Mouse (Mus musculus) liver, embryonic 11.5 days (tissue): ENCODE data around the gene Ddt. TPM values are rescaled to one million over a fixed set of nuclear protein-coding genes. Genes with fewer than 3 reads are reported as not detected.

Experiments used
- ATAC-seq: fragments of 200-750 bp; cut with Nextera tagmentation; replicated peaks from 2 replicates; pipeline ENCODE4 v1.8.0; 2017; ENCODE audit warnings: moderate number of reproducible peaks, mild to moderate bottlenecking, moderate TSS enrichment, moderate library complexity; ENCODE audit not compliant: low FRiP score
- DNase-seq: peaks from one replicate; pipeline ENCODE4 v3.0.0-alpha.2; 2017; ENCODE audit warnings: low spot score
- H3K27ac ChIP-seq: fragments of 300-500 bp; sonication (generic); 2 replicates; pipeline ENCODE4 v1.5.1; 2014; ENCODE audit warnings: mild to moderate bottlenecking, low read depth, low read length, control low read depth
- H3K27me3 ChIP-seq: fragments of 300-500 bp; sonication (generic); replicated peaks from 2 replicates; pipeline ENCODE4 v1.6.1; 2014; ENCODE audit warnings: low read length, mixed read lengths; ENCODE audit not compliant: control insufficient read depth, insufficient read depth
- H3K36me3 ChIP-seq: fragments of 300-500 bp; sonication (generic); 2 replicates; pipeline ENCODE4 v1.6.1; 2014; ENCODE audit warnings: mild to moderate bottlenecking, low read length, moderate library complexity, mixed read lengths; ENCODE audit not compliant: control insufficient read depth, insufficient read depth
- H3K4me1 ChIP-seq: fragments of 300-500 bp; sonication (generic); replicated peaks from 2 replicates; pipeline ENCODE4 v1.6.1; 2014; ENCODE audit warnings: low read length, mixed read lengths; ENCODE audit not compliant: control insufficient read depth, insufficient read depth
- H3K4me2 ChIP-seq: fragments of 300-500 bp; sonication (generic); 2 replicates; pipeline ENCODE4 v1.6.1; 2014; ENCODE audit warnings: mild to moderate bottlenecking, control low read depth, moderate library complexity
- H3K4me3 ChIP-seq: fragments of 300-500 bp; sonication (generic); 2 replicates; pipeline ENCODE4 v1.5.1; 2014; ENCODE audit warnings: low read depth, low read length, control low read depth
- H3K9ac ChIP-seq: fragments of 300-500 bp; sonication (generic); 2 replicates; pipeline ENCODE4 v1.6.1; 2014; ENCODE audit warnings: low read depth, low read length, control low read depth
- H3K9me3 ChIP-seq: fragments of 300-500 bp; sonication (generic); 2 replicates; pipeline ENCODE4 v1.6.1; 2016; ENCODE audit warnings: low read length, inconsistent platforms, mixed read lengths; ENCODE audit not compliant: control insufficient read depth
- WGBS: fragments of 180-500 bp; shearing (Covaris S2); extraction: QIAGEN DNeasy Blood & Tissue Kit; methylation state at CpG from one replicate; pipeline ENCODE4 v1.1.7; 2014; 5-methylcytosine and 5-hydroxymethylcytosine counted together
- polyA plus RNA-seq: library from polyadenylated mRNA; unstranded; fragments of >200 nt; fragmentation: Nextera tagmentation; extraction: Ambion mirVana; gene quantifications from 2 replicates; pipeline ENCODE4 v1.2.1, GENCODE M21; 2014

Ddt gene
- polyA plus RNA-seq, 1 experiment from 2014 or later = 213 TPM

DNA sequence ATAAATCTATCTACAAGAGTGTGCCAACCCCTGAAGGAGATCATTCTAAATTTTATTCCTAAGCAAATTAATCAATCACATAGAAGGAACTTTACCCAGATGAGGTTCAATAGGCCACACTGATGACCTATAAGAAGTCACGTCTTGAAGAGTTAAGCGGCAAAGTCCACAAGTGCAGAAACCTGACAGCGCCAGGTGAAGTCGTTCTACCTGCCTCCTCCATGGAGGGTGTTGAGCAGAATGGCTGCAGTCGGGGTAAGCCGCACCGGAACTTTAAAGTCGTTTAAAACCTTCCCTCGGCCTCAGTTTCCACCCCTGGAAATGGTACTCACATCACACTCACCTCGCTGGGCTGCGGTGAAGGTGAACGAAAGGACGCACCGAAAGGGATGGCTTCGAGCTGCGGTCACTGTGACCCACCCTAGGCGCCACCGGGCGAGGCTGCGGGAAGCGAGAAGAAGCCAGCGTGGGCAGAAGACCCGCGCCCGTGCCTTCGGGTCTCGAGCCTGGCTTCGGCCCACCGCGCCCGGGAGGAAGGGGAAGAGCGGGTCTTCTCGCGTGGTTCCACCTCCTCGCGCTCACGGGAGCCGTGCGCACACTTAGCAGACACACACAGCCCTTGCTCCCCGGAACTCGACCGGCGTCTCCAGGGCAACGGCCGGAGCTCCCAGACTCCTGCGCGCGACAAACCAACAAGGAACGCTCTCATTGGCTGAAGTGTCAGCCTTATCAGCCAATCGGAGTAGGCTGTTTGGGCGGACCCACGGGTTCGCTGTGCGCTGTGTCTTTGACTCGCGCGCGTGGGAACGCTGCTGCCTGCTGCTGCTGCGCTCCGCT is 9.3 kb downstream of the Ddt start, which contains the start of gene Cabin1:
Gene Cabin1 (minus strand): TSS at position 660 of the 837 bp plus-strand sequence.
- H3K27me3 ChIP-seq = no peaks in the 10 kb centered on the region
- H3K36me3 ChIP-seq = peaks cover 14% of the 10 kb centered on the region; the same call in 1 of the 2 replicates
- WGBS = under 1% methylated on average over 60 of the region's 61 CpGs
- peaks cover 3% of the 10 kb centered on the region; the same call in 1 of the 2 replicates for H3K4me1 ChIP-seq
- ATAC-seq (peak; percentile 95), DNase-seq (peak; percentile 97)
- H3K4me2 ChIP-seq = peak within 1 kb of the TSS; percentile 87
- peak within 1 kb of the TSS; percentile 91 for H3K27ac ChIP-seq
- H3K9me3 ChIP-seq = no peaks in the 10 kb centered on the region
- peak within 1 kb of the TSS; percentile 62 for H3K9ac ChIP-seq
- peak within 1 kb of the TSS; percentile 79 for H3K4me3 ChIP-seq

DNA sequence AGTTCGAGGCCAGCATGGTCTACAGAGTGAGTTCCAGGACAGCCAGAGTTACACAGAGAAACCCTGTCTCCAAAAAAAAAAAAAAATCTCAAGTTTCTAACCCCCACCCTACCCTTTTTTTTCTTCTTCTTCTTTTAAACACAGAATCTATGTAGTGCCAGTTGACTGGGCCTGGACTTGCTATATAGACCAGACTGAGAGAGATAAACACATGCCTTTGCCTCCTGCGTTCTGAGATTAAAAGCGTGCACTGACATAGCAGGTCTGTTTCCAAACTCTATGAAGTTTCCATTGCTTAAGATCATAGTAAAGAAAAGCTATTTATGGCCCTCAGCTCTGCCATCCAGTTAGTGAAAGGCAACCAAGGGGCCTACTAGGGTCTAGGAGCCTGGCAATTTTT is 10.8 kb downstream of the Ddt start:
- H3K9me3 ChIP-seq = no peaks in the 10 kb centered on the region
- H3K36me3 ChIP-seq = peaks cover 14% of the 10 kb centered on the region; the same call in 1 of the 2 replicates
- peaks cover 3% of the 10 kb centered on the region; the same call in 1 of the 2 replicates for H3K4me1 ChIP-seq
- peak; percentile 60 for ATAC-seq
- H3K27me3 ChIP-seq = no peaks in the 10 kb centered on the region
- no peak for DNase-seq
- H3K4me3 ChIP-seq = peak overlapping the region; percentile 33
- H3K4me2 ChIP-seq = peak overlapping the region; percentile 87
- H3K9ac ChIP-seq = peak overlapping the region; percentile 43; the same call in 1 of the 2 replicates
- 75% methylated on average over 3 of the region's 3 CpGs for WGBS
- peak overlapping the region; percentile 85 for H3K27ac ChIP-seq

DNA sequence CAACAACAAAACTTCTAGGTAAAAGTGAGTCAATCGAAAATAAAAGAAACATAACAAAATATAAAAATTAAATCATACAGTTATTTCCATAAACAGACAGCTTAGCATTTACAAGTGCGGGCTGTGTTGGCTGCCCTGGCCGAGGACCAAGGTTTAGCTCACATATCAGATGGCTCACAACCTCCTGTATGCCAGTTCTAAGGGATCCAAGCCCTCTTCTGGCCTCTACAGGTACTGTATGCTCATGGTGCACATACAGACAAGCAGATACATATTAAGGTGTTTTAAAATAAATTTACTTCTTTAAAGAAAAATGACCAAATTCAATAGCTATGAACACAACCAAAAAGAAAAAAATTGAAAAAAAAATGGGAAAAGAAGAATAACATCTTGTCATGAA is 12.9 kb downstream of the Ddt start:
- Histone ChIP-seq H3K4me3 (no peak overlapping the region), H3K4me1 (peaks cover 3% of the 10 kb centered on the region; the same call in 1 of the 2 replicates), H3K27ac (no peak overlapping the region), H3K9ac (no peak overlapping the region), H3K9me3 (no peaks in the 10 kb centered on the region), H3K4me2 (no peak overlapping the region), H3K36me3 (peaks cover 14% of the 10 kb centered on the region; the same call in 1 of the 2 replicates), H3K27me3 (no peaks in the 10 kb centered on the region)
- DNase-seq (no peak), ATAC-seq (no peak)
- WGBS = 96% methylated on average over 3 of the region's 3 CpGs

DNA sequence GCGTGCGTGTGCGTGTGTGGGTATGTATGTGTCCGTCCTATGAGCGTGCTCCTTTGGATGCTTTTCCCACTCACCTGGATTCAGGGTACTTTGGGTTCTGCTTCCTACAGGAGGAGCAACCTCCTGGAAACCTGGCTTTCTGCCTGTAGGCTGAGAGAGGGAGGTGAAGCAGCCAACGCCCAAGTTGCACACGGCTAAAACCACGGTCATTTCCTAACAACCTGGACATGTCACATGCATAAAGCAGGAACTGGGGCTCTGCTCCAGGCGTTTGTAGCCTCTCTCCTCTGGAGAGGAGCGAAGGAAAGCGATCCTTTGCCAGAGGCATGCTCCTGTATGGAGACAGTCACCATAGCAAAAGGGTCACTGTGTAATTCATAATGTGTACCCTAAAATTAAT is 16.5 kb downstream of the Ddt start:
- Histone ChIP-seq H3K9me3 (no peaks in the 10 kb centered on the region), H3K4me1 (no peaks in the 10 kb centered on the region), H3K27ac (no peak overlapping the region), H3K4me2 (no peak overlapping the region), H3K4me3 (no peak overlapping the region), H3K27me3 (no peaks in the 10 kb centered on the region), H3K9ac (no peak overlapping the region), H3K36me3 (peaks cover 34% of the 10 kb centered on the region)
- ATAC-seq (no peak), DNase-seq (no peak)
- WGBS = 87% methylated on average over 11 of the region's 11 CpGs

DNA sequence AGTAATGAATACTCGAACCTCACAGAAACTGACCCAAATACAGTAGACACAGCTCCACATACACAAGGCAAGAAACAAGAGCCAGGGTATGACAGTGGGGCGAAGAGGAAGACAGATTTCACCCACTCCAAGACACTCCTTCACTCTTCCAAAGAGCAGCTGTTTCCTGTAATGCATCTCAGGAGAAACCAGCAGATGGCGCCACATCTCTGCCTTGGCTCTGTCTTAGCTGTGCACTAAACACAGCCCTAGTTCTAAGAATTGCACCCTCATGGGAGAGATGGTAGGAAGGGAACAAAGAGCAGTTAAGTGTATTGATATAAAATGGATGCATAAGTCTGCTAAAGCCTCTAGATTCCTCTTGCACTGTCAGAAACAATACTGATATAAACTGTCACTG is 29.2 kb downstream of the Ddt start:
- ATAC-seq = peak; percentile 80
- H3K36me3 ChIP-seq = peaks cover 58% of the 10 kb centered on the region

DNA sequence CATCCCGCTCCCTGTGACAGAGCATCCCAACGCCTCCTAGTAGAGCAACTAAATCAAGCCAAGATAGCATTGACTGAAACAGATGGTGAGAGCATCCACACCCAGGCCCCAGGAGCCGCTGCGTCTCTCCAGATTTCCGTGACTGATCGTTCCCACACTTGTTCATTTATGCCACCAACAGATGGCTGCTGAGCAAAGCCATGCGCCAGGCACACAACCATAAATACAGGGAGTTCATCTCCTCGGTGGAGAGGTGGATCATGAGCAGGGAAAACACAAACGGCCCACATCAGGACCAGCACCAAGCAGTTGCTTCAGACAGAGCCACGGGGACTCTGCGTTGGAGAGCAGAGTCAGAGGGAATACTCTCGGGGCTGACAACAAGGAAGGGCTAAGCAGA is 29.8 kb downstream of the Ddt start:
- Histone ChIP-seq H3K9ac (no peak overlapping the region), H3K27me3 (no peaks in the 10 kb centered on the region), H3K4me3 (no peak overlapping the region), H3K4me1 (no peaks in the 10 kb centered on the region), H3K9me3 (no peaks in the 10 kb centered on the region), H3K4me2 (no peak overlapping the region), H3K36me3 (peaks cover 61% of the 10 kb centered on the region), H3K27ac (no peak overlapping the region)
- ATAC-seq = no peak
- DNase-seq = no peak
- 94% methylated on average over 12 of the region's 12 CpGs for WGBS

More for the DNA sequence above, 29.2 kb downstream of the Ddt start:
- Histone ChIP-seq H3K4me1 (no peaks in the 10 kb centered on the region), H3K27ac (no peak overlapping the region), H3K4me3 (no peak overlapping the region), H3K27me3 (no peaks in the 10 kb centered on the region), H3K9ac (no peak overlapping the region), H3K4me2 (no peak overlapping the region), H3K9me3 (no peaks in the 10 kb centered on the region)
- no peak for DNase-seq
- WGBS = 48% methylated on average over 3 of the region's 3 CpGs

DNA sequence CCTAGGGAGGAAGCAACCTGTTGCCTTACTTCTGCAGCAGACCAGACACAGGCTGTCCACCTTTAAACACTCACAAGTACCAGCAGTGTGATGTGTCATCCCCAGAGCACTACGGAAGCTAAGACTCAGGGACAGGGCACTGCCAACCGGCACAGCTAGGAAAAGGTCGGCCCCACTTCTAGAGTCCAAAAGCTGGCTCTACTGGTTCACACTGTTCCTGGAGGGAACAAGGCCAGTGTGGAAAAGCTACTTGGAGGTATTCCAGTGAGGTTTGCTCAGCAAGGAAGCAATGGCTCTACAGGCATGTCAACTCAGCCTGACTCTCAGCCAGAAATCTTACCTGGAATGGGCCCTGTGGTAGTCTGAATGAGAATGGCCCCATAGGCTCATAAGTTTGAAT is 32.3 kb downstream of the Ddt start:
- H3K27me3 ChIP-seq = no peaks in the 10 kb centered on the region
- ATAC-seq = no peak
- WGBS = 94% methylated on average over 3 of the region's 3 CpGs
- H3K27ac ChIP-seq = no peak overlapping the region
- no peaks in the 10 kb centered on the region for H3K9me3 ChIP-seq
- DNase-seq = no peak
- no peak overlapping the region for H3K9ac ChIP-seq
- no peak overlapping the region for H3K4me2 ChIP-seq
- no peaks in the 10 kb centered on the region for H3K4me1 ChIP-seq
- no peak overlapping the region for H3K4me3 ChIP-seq
- peaks cover 53% of the 10 kb centered on the region for H3K36me3 ChIP-seq

DNA sequence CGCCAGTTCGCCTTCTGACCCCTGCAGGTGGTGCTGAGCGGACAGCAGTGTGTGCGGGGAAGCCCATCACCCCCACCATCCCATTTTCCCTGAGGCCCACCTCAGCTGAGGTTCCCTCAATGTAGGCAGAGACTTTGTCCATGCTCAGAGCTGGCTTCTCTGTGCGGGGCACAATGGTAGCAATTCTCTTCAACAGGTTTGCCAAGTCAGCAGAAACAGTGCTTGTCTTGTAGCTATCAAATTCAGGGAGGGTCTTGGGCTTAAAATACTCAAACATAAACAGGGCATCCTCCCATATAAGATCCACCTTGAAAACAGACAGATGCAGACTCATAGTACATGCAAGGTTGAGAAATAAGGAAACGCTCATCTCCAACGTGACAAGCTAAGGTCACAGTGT is 47.8 kb downstream of the Ddt start:
- Histone ChIP-seq H3K4me1 (no peaks in the 10 kb centered on the region), H3K27me3 (no peaks in the 10 kb centered on the region), H3K9me3 (no peaks in the 10 kb centered on the region), H3K4me2 (no peak overlapping the region), H3K9ac (no peak overlapping the region), H3K27ac (no peak overlapping the region), H3K4me3 (no peak overlapping the region), H3K36me3 (peaks cover 49% of the 10 kb centered on the region)
- DNase-seq (no peak), ATAC-seq (no peak)
- WGBS = 89% methylated on average over 7 of the region's 7 CpGs
